Mouse (Mus musculus) heart, postnatal 0 days (tissue): ENCODE data around the gene Parp9. TPM values are rescaled to one million over a fixed set of nuclear protein-coding genes. Genes with fewer than 3 reads are reported as not detected.
"Not testable (repeated sequence)": the region's sequence is repeated elsewhere in the genome, so short reads cannot be mapped to it uniquely, and the experiment has no call there.

Source experiments
- ATAC-seq: fragments of 200-750 bp; cut with Nextera tagmentation; 2 replicates; pipeline ENCODE4 v1.8.0; 2017; ENCODE audit warnings: low read depth, moderate number of reproducible peaks, moderate library complexity; ENCODE audit not compliant: insufficient read depth
- DNase-seq: peaks from one replicate; pipeline ENCODE4 v3.0.0-alpha.2; 2016; ENCODE audit warnings: low spot score
- H3K27ac ChIP-seq: fragments of 300-500 bp; sonication (generic); 2 replicates; pipeline ENCODE4 v1.5.1; 2014; ENCODE audit warnings: low read depth, mild to moderate bottlenecking
- H3K27me3 ChIP-seq: fragments of 300-500 bp; sonication (generic); 2 replicates; pipeline ENCODE4 v1.6.1; 2014; ENCODE audit warnings: low read length, mixed read lengths; ENCODE audit not compliant: control insufficient read depth, insufficient read depth
- H3K36me3 ChIP-seq: fragments of 300-500 bp; sonication (generic); replicated peaks from 2 replicates; pipeline ENCODE4 v1.6.1; 2014; ENCODE audit warnings: low read length, mixed read lengths; ENCODE audit not compliant: control insufficient read depth, insufficient read depth
- H3K4me1 ChIP-seq: fragments of 300-500 bp; sonication (generic); 2 replicates; pipeline ENCODE4 v1.6.1; 2014; ENCODE audit warnings: antibody characterized with exemption; ENCODE audit not compliant: control insufficient read depth, insufficient read depth
- H3K4me2 ChIP-seq: fragments of 300-500 bp; sonication (generic); 2 replicates; pipeline ENCODE4 v1.6.1; 2014; ENCODE audit warnings: low read depth, mild to moderate bottlenecking, low read length, moderate library complexity
- H3K4me3 ChIP-seq: fragments of 300-500 bp; sonication (generic); 2 replicates; pipeline ENCODE4 v1.5.1; 2014; ENCODE audit warnings: low read depth, low read length
- H3K9ac ChIP-seq: fragments of 300-500 bp; sonication (generic); replicated peaks from 2 replicates; pipeline ENCODE4 v1.6.1; 2014; ENCODE audit warnings: low read depth, low read length, mixed read lengths
- H3K9me3 ChIP-seq: fragments of 300-500 bp; sonication (generic); replicated peaks from 2 replicates; pipeline ENCODE4 v1.6.1; 2016; ENCODE audit warnings: low read length; ENCODE audit not compliant: control insufficient read depth
- CTCF ChIP-seq: IDR thresholded peaks from 2 replicates; pipeline ENCODE4 v1.5.1; 2016; ENCODE audit warnings: antibody characterized with exemption, control low read depth, low read depth
- EP300 ChIP-seq: IDR thresholded peaks from 2 replicates; pipeline ENCODE4 v1.6.1; 2016; ENCODE audit warnings: antibody characterized with exemption, low read depth
- WGBS: fragments of 180-500 bp; shearing (Covaris S2); extraction: QIAGEN DNeasy Blood & Tissue Kit; methylation state at CpG from one replicate; pipeline ENCODE4 v1.1.7; 2014; 5-methylcytosine and 5-hydroxymethylcytosine counted together
- polyA plus RNA-seq: library from polyadenylated mRNA; unstranded; fragments of >200 nt; fragmentation: Nextera tagmentation; extraction: Ambion mirVana; gene quantifications from 2 replicates; pipeline ENCODE4 v1.2.1, GENCODE M21; 2015
- total RNA-seq: library from RNA; depleted of rRNA; stranded (reverse); fragments of >200 nt; gene quantifications from 2 replicates; pipeline ENCODE4 v1.2.3, GENCODE M21; 2014; ENCODE audit warnings: low replicate concordance; rRNA removed

Parp9 gene
- total RNA-seq (9.7 and 26.6 TPM in 2 replicates), polyA plus RNA-seq (9.0 and 11.4 TPM in 2 replicates)

GRCm38 (mm10) chr16:35938211-35939151 lies at the start of gene Parp9, which contains the start of gene Dtx3l:
Parp9 (plus strand) TSS chr16:35938470.
Dtx3l (minus strand) TSS chr16:35939151.
- TF ChIP-seq CTCF, result no peak
- no peak for TF ChIP-seq EP300
- H3K4me3 ChIP-seq, result peak within 1 kb of the TSS; percentile 80
- no peaks in the 10 kb centered on the region for H3K9me3 ChIP-seq
- peaks cover 43% of the 10 kb centered on the region for H3K36me3 ChIP-seq
- H3K4me1 ChIP-seq, result 0 out of 2 replicates have a peak, but pooled peaks cover 7% of the 10 kb centered on the region
- DNase-seq (peak; percentile 58), ATAC-seq (peak; percentile 62)
- H3K27me3 ChIP-seq, result no peaks in the 10 kb centered on the region
- H3K9ac ChIP-seq, result peak within 1 kb of the TSS; percentile 89
- H3K27ac ChIP-seq, result peak within 1 kb of the TSS; percentile 86
- under 1% methylated on average over 52 of the region's 52 CpGs for WGBS
- peak within 1 kb of the TSS; percentile 65 for H3K4me2 ChIP-seq

GRCm38 (mm10) chr16:35888910-35889309 lies 49.4 kb upstream of the Parp9 start:
- Histone ChIP-seq H3K9me3 (no peaks in the 10 kb centered on the region), H3K27me3 (no peaks in the 10 kb centered on the region), H3K36me3 (no peaks in the 10 kb centered on the region), H3K27ac (no peak overlapping the region), H3K9ac (no peak overlapping the region), H3K4me2 (no peak overlapping the region), H3K4me1 (no peaks in the 10 kb centered on the region), H3K4me3 (no peak overlapping the region)
- TF ChIP-seq CTCF, result no peak
- no peak for TF ChIP-seq EP300
- DNase-seq, result no peak
- ATAC-seq, result no peak
- 81% methylated on average over 5 of the region's 5 CpGs for WGBS

- WGBS, result 74% methylated on average over 3 of the region's 3 CpGs
- no peaks in the 10 kb centered on the region for H3K4me1 ChIP-seq
- H3K27me3 ChIP-seq, result no peaks in the 10 kb centered on the region
- no peak overlapping the region for H3K4me3 ChIP-seq
- no peak overlapping the region for H3K9ac ChIP-seq
- TF ChIP-seq EP300, result no peak
- peak; percentile 32; the same call in 1 of the 2 replicates for TF ChIP-seq CTCF
- no peaks in the 10 kb centered on the region for H3K9me3 ChIP-seq
- no peak overlapping the region for H3K4me2 ChIP-seq
- H3K27ac ChIP-seq, result no peak overlapping the region
- ATAC-seq, result no peak
- H3K36me3 ChIP-seq, result no peaks in the 10 kb centered on the region
- no peak for DNase-seq
Observed at GRCm38 (mm10) chr16:35890645-35891044, 47.6 kb upstream of the Parp9 start.

GRCm38 (mm10) chr16:35891603-35892002 lies 46.7 kb upstream of the Parp9 start:
- not testable (repeated sequence) for H3K36me3 ChIP-seq, ATAC-seq, H3K27me3 ChIP-seq, H3K4me3 ChIP-seq, DNase-seq, H3K4me2 ChIP-seq, H3K4me1 ChIP-seq, H3K9me3 ChIP-seq, H3K27ac ChIP-seq, H3K9ac ChIP-seq
- WGBS, result 34% methylated on average over 5 of the region's 5 CpGs

GRCm38 (mm10) chr16:35894997-35895396 lies 43.3 kb upstream of the Parp9 start:
- Histone ChIP-seq H3K4me2 (no peak overlapping the region), H3K27ac (no peak overlapping the region), H3K36me3 (no peaks in the 10 kb centered on the region), H3K9me3 (no peaks in the 10 kb centered on the region), H3K9ac (no peak overlapping the region), H3K4me3 (no peak overlapping the region), H3K4me1 (no peaks in the 10 kb centered on the region), H3K27me3 (no peaks in the 10 kb centered on the region)
- no peak for ATAC-seq
- DNase-seq, result no peak
- TF ChIP-seq CTCF, result no peak
- TF ChIP-seq EP300, result no peak
- WGBS, result 59% methylated on average over 6 of the region's 6 CpGs
